Mouse (Mus musculus): ENCODE measurements around the gene Zer1. TPM values are rescaled to one million over a fixed set of nuclear protein-coding genes. Genes with fewer than 3 reads are reported as not detected.
A peak's percentile ranks its signal among the peaks of the same experiment; 100 is the strongest.
"Not testable (repeated sequence)": the region's sequence is repeated elsewhere in the genome, so short reads cannot be mapped to it uniquely, and the experiment has no call there.

Gene Zer1
- polyA plus RNA-seq, 1 experiment from 2014 or later: 6.1 TPM

- Histone ChIP-seq H3K4me3 (peak overlapping the region; percentile 65), H3K27ac (ENCODE audit: poor library complexity, severe bottlenecking) (peak overlapping the region; percentile 93)
- ATAC-seq (ENCODE audit: insufficient number of reproducible peaks, low FRiP score): no peak
Observed at GRCm38 (mm10) chr2:30063791-30064190, 60.6 kb downstream of the Zer1 start.

GRCm38 (mm10) chr2:30063235-30063634 is 61.1 kb downstream of the Zer1 start:
- H3K36me3 ChIP-seq: peaks cover 4% of the 10 kb centered on the region
- H3K9me3 ChIP-seq (replicated peaks): no peaks in the 10 kb centered on the region
- peak overlapping the region; percentile 93 for H3K27ac ChIP-seq (ENCODE audit: poor library complexity, severe bottlenecking)
- no peaks in the 10 kb centered on the region for H3K27me3 ChIP-seq (replicated peaks)
- peak overlapping the region; percentile 92 for H3K4me2 ChIP-seq
- no peak for ATAC-seq (ENCODE audit: insufficient number of reproducible peaks, low FRiP score)
- 6% methylated on average over 8 of the region's 8 CpGs for WGBS
- peaks cover 27% of the 10 kb centered on the region for H3K4me1 ChIP-seq (replicated peaks)
- peak overlapping the region; percentile 78 for H3K9ac ChIP-seq
- peak overlapping the region; percentile 65 for H3K4me3 ChIP-seq

More at GRCm38 (mm10) chr2:30063791-30064190, 60.6 kb downstream of the Zer1 start:
- Histone ChIP-seq H3K36me3 (peaks cover 9% of the 10 kb centered on the region), H3K9ac (peak overlapping the region; percentile 78), H3K4me1 (replicated peaks) (peaks cover 31% of the 10 kb centered on the region), H3K9me3 (replicated peaks) (no peaks in the 10 kb centered on the region), H3K4me2 (peak overlapping the region; percentile 92), H3K27me3 (replicated peaks) (no peaks in the 10 kb centered on the region)
- 17% methylated on average over 2 of the region's 3 CpGs for WGBS

GRCm38 (mm10) chr2:30062249-30063093 is 61.9 kb downstream of the Zer1 start:
- Histone ChIP-seq H3K4me2 (peak overlapping the region; percentile 92), H3K9me3 (replicated peaks) (no peaks in the 10 kb centered on the region), H3K27me3 (replicated peaks) (no peaks in the 10 kb centered on the region), H3K27ac (ENCODE audit: poor library complexity, severe bottlenecking) (peak overlapping the region; percentile 93), H3K36me3 (no peaks in the 10 kb centered on the region), H3K4me1 (replicated peaks) (peaks cover 22% of the 10 kb centered on the region), H3K9ac (peak overlapping the region; percentile 78), H3K4me3 (peak overlapping the region; percentile 65)
- WGBS: under 1% methylated on average over 40 of the region's 40 CpGs
- ATAC-seq (ENCODE audit: insufficient number of reproducible peaks, low FRiP score): peak; percentile 29; the same call in 1 of the 2 replicates

DNA sequence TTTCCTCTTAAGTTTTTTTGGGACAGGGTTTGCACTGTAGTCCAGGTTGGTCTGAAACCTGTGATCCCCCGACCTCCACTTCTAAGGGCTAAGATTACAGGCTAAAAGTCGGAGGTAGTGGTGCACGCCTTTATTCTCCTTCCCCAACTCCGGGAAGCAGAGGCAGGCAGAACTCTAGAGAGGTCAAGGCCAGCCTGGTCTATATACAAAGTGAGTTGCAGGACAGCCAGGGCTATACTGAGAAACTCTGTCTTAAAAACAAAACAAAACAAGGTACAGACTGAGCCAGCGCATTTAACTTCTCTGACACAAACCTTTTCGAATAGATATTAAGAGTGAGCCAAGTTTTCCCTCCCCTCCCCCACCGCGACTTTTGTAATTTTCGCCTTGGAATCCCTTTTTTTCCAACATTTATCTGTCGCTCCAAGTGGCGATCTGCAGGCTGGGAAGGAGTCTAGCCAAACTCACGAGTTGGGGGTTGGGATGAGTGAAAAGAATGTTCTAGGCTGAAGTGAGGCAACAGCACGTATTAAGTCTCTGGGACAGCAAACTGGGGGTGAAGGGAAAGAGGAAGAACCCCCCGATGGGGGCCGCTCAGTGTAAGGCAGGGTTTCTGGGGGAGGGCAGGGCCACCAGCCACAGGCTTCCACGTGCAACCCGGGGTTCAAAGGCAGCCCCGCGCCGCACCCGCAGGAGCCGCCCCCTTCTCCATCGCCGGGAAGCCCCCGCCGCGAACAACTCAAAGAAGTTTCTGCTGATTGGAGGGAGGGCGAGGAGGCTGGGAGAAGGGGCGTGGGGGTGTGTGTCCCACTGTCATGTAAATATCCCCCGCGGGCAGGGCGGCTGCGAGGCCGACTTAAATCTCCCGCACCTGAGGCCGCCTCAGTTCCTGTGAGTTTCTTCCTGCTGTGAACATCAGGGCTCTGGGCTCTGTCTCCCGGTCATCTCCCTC is 62.9 kb downstream of the Zer1 start:
- H3K9me3 ChIP-seq (replicated peaks): no peaks in the 10 kb centered on the region
- H3K4me1 ChIP-seq (replicated peaks): peaks cover 26% of the 10 kb centered on the region
- peak; percentile 9; the same call in 1 of the 2 replicates for ATAC-seq (ENCODE audit: insufficient number of reproducible peaks, low FRiP score)
- WGBS: 7% methylated on average over 37 of the region's 37 CpGs
- H3K4me3 ChIP-seq: peak overlapping the region; percentile 65
- no peaks in the 10 kb centered on the region for H3K27me3 ChIP-seq (replicated peaks)
- peak overlapping the region; percentile 78 for H3K9ac ChIP-seq
- peak overlapping the region; percentile 93 for H3K27ac ChIP-seq (ENCODE audit: poor library complexity, severe bottlenecking)
- no peaks in the 10 kb centered on the region for H3K36me3 ChIP-seq
- peak overlapping the region; percentile 92 for H3K4me2 ChIP-seq

- 62% methylated on average over 5 of the region's 5 CpGs for WGBS
- Histone ChIP-seq H3K27ac (ENCODE audit: poor library complexity, severe bottlenecking) (no peak overlapping the region), H3K4me1 (replicated peaks) (peaks cover 7% of the 10 kb centered on the region), H3K4me3 (no peak overlapping the region), H3K9me3 (replicated peaks) (no peaks in the 10 kb centered on the region), H3K4me2 (no peak overlapping the region), H3K9ac (no peak overlapping the region), H3K36me3 (no peaks in the 10 kb centered on the region), H3K27me3 (replicated peaks) (no peaks in the 10 kb centered on the region)
- no peak for ATAC-seq (ENCODE audit: insufficient number of reproducible peaks, low FRiP score)
Observed at GRCm38 (mm10) chr2:30058418-30058817, 66.0 kb downstream of the Zer1 start.

- no peak within 1 kb of the TSS for H3K4me3 ChIP-seq
- no peak for ATAC-seq (ENCODE audit: insufficient number of reproducible peaks, low FRiP score)
- WGBS: 46% methylated on average over 12 of the region's 12 CpGs
- H3K27ac ChIP-seq (ENCODE audit: poor library complexity, severe bottlenecking): no peak within 1 kb of the TSS
- H3K9me3 ChIP-seq (replicated peaks): no peaks in the 10 kb centered on the region
- H3K36me3 ChIP-seq: no peaks in the 10 kb centered on the region
- no peaks in the 10 kb centered on the region for H3K27me3 ChIP-seq (replicated peaks)
- H3K4me2 ChIP-seq: no peak within 1 kb of the TSS
- H3K4me1 ChIP-seq (replicated peaks): 0 out of 2 replicates have a peak, but pooled peaks cover 4% of the 10 kb centered on the region
- no peak within 1 kb of the TSS for H3K9ac ChIP-seq
Observed at GRCm38 (mm10) chr2:30057223-30057904, 67.0 kb downstream of the Zer1 start, which contains the start of gene Set. Gene Set (plus strand): TSS chr2:30057378.

DNA sequence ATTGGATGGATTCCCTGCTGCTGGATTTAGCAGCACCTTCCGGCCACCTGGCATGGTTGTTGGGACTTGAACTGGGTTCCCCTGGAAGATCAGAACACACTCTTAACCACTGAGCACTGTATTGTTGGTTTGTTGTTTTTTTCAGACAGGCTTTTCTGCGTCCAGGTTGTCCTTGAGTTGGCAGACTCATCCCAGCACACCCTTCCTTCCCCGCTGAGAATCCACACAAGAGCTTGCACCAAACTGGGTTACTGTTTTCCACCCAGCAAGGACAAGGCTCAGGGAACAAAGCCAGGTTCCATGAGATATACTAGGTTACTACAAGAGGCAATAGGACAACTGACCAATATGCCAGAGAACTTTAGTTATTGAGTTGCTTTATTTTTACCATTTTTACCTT is 67.6 kb downstream of the Zer1 start:
- Histone ChIP-seq H3K4me2 (no peak overlapping the region), H3K36me3 (no peaks in the 10 kb centered on the region), H3K27me3 (replicated peaks) (no peaks in the 10 kb centered on the region), H3K4me3 (no peak overlapping the region), H3K9ac (no peak overlapping the region), H3K4me1 (replicated peaks) (0 out of 2 replicates have a peak, but pooled peaks cover 4% of the 10 kb centered on the region), H3K9me3 (replicated peaks) (no peaks in the 10 kb centered on the region), H3K27ac (ENCODE audit: poor library complexity, severe bottlenecking) (no peak overlapping the region)
- 81% methylated on average over 3 of the region's 3 CpGs for WGBS
- ATAC-seq (ENCODE audit: insufficient number of reproducible peaks, low FRiP score): no peak

- H3K9ac ChIP-seq; H3K36me3 ChIP-seq; H3K4me1 ChIP-seq (replicated peaks); H3K27me3 ChIP-seq (replicated peaks); H3K9me3 ChIP-seq (replicated peaks); H3K4me3 ChIP-seq; H3K27ac ChIP-seq (ENCODE audit: poor library complexity, severe bottlenecking); H3K4me2 ChIP-seq; ATAC-seq (ENCODE audit: insufficient number of reproducible peaks, low FRiP score): not testable (repeated sequence)
- whole genome bisulfite sequencing: 94% methylated on average over 3 of the region's 3 CpGs
Observed at GRCm38 (mm10) chr2:30055310-30055709, 69.1 kb downstream of the Zer1 start.

DNA sequence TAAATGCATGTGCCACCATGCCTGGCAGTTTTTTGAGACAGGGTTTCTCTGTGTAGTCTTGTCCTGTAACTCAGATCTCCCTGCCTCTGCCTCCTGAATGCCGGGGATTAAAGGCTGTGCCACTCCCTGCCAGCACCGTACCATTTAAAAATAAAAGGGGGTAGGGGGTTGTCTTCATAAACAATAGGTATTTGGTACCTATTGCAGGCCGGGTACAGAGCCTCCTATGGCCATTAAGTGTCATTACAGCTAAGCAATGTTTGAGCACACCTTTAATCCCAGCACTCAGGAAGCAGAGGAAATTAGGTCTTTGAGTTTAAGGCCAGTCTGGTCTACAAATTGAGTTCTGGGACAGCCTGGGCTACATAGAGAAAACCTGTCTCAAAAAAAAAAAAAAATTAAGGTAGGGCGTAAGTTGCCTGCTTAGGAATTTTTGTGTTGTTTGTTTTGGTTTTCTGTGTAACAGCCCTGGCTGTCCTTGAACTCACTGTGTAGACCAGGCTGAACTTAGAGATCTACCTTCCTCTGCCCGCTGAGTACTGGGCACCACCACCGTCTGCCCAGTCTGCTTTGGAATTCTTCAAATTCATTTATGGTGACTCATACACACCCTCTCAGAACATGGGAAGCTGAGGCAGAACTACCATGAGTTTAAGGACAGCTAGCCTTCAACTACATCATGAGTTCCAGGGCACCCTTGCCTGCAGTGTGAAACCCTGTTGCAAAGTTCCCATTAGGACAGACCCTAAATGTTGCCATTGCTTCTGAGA is 72.2 kb downstream of the Zer1 start:
- Histone ChIP-seq H3K36me3 (no peaks in the 10 kb centered on the region), H3K9ac (no peak overlapping the region), H3K9me3 (replicated peaks) (no peaks in the 10 kb centered on the region), H3K27me3 (replicated peaks) (no peaks in the 10 kb centered on the region), H3K27ac (ENCODE audit: poor library complexity, severe bottlenecking) (no peak overlapping the region), H3K4me2 (no peak overlapping the region), H3K4me3 (no peak overlapping the region), H3K4me1 (replicated peaks) (0 out of 2 replicates have a peak, but pooled peaks cover 5% of the 10 kb centered on the region)
- 37% methylated on average over 6 of the region's 6 CpGs for WGBS
- ATAC-seq (ENCODE audit: insufficient number of reproducible peaks, low FRiP score): no peak

DNA sequence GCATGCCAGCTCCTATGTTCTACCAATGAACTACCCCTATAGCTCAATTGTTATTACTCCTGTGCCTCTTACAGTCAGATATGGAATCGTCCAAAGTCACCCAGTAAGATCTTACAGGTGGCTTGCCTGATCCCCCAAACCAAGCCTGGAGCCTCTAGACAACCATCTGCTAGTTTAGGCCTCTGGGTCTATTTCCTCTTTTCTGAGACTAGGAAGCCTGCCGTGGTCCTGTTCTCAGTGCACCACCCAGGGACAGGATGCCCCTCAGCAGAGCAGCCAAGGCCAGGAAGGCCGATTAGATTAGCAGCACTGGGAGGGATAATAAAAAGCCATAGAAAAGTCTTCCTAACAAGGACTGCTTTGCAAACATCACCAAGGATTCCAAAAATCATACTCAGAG is 74.6 kb downstream of the Zer1 start:
- Histone ChIP-seq H3K9me3 (replicated peaks) (no peaks in the 10 kb centered on the region), H3K36me3 (peaks cover 8% of the 10 kb centered on the region; the same call in 1 of the 2 replicates), H3K9ac (no peak overlapping the region), H3K4me1 (replicated peaks) (0 out of 2 replicates have a peak, but pooled peaks cover 4% of the 10 kb centered on the region), H3K4me2 (no peak overlapping the region), H3K27me3 (replicated peaks) (no peaks in the 10 kb centered on the region), H3K27ac (ENCODE audit: poor library complexity, severe bottlenecking) (peak overlapping the region; percentile 74), H3K4me3 (no peak overlapping the region)
- WGBS: 64% methylated on average over 3 of the region's 3 CpGs
- no peak for ATAC-seq (ENCODE audit: insufficient number of reproducible peaks, low FRiP score)
